Mouse (Mus musculus): Measurements from ENCODE around the gene Cd69.

Cd69 gene

GRCm38 (mm10) chr6:129225078-129225477 lies 50.2 kb downstream of the Cd69 start:
- DNase-seq (ENCODE audit: extremely low spot score): no peak

DNA sequence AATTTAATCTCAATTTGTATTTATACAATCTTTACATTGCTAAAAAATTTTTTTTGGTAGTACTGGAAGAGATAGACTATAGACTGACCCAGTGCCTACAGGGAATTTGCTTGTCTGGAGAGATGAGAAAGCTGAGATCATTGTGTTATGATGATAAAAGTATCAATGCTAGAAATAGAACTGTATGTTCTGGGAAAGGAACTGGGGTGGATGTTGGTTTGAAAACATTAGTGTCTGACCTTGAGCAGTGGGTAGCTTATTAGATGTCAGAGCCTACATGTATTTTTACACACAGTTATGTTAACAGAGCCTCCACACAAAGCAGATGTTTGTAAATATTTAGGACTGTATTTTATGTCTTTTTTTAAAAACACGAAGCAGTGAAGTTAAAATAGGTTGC lies 51.1 kb downstream of the Cd69 start:
- no peak for DNase-seq (ENCODE audit: extremely low spot score)

- DNase-seq (ENCODE audit: extremely low spot score): no peak
These were observed 51.6 kb downstream of the Cd69 start for GRCm38 (mm10) chr6:129223611-129224010.

DNA sequence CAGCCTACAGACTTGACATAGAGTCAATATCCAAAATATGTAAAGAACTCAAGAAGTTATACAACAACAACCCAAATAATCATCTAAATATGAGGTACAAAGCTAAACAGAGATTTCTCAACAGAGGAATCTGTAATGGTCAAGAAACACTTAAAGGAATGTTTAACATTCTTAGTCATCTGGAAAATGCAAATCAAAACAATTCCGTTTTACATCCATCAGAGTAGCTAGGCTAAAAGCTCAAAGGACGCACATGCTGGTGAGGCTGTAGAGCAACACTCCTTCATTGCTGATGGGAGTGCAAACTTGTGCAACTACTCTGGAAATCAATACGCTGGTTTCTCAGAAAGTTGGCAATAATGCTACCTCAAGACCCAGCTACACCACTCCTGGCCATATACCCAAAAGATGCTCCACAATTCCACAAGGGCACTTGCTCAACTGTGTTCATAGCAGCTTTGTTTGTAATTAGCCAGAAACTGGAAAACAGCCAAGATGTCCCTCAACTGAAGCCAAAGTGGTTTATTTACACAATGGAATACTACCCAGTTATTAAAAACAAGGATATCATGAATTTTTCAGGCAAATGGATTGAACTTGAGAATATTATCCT lies 52.9 kb downstream of the Cd69 start:
- DNase-seq (ENCODE audit: extremely low spot score): no peak

DNA sequence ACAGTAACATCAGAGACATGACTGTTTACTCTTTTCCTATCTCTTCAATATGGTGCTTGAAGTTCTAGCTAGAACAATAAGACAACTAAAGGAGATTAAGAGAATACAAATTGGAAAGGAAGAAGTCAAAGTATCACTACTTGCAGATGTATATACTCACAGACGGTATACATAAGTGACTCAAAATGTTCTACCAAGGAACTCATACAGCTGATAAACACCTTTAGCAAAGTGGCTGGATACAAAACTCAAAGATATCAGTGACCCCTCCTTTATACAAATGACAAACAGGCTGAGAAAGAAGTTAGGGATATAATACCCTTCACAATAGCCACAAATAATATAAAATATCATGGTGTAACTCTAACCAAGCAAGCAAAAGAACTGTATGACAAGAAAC lies 54.2 kb downstream of the Cd69 start:
- no peak for DNase-seq (ENCODE audit: extremely low spot score)

GRCm38 (mm10) chr6:129219897-129220517 lies 55.2 kb downstream of the Cd69 start:
- DNase-seq (ENCODE audit: extremely low spot score): no peak

- no peak for DNase-seq (ENCODE audit: extremely low spot score)
These were observed 57.0 kb downstream of the Cd69 start for GRCm38 (mm10) chr6:129218191-129218696.
